Comparison of ENCODE assay signal across 16 mouse cellular contexts in the genomic region with DNA sequence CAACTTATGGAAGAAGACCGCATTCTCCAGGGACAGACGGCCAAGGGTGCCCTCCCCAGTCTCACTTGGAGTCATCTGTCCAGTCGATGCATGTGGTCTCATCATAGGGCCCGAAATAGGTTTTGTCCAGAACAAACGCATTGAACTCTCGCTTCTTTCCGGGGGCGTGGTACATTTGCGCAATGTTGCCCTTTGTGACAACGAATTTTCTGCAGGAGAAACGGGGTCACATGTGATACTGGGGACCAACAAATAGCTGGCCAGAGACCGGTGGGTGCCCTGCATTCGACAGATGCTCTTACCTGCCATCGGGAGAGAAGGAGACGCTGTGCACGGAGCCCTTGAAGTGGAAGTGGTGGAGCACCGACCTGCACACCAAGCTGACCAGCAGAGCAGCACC.
"Had no signal": no experiment of that assay in that cellular context is flagged by ENCODE, and none has a peak within 500 bp of the region (broad histone marks: within the 10 kb centered on the region; RNA-seq: fewer than 3 reads in every experiment).

No protein-coding gene starts in this region.

- H3K9ac ChIP-seq: neural tube, embryonic 13.5 days; neural tube, embryonic 15.5 days; stomach, embryonic 15.5 days had no signal

- H3K9me3 ChIP-seq: neural tube, embryonic 13.5 days; neural tube, embryonic 15.5 days; stomach, embryonic 15.5 days had no signal

- H3K27ac ChIP-seq: neural tube, embryonic 13.5 days; neural tube, embryonic 15.5 days; stomach, embryonic 15.5 days; stomach, postnatal 0 days had no signal

- H3K4me3 ChIP-seq: neural tube, embryonic 13.5 days; neural tube, embryonic 15.5 days; stomach, embryonic 15.5 days had no signal

- DNase-seq: retina, postnatal 1 day; right cerebral cortex, adult 18-20 months; right cerebral cortex, postnatal 14 days; right cerebral cortex, postnatal 25 days; right cerebral cortex, postnatal 4 days; spleen, adult 18-20 months; thymus, adult 18-20 months; thymus, adult 2 months; thymus, postnatal 14 days; thymus, postnatal 25 days; thymus, postnatal 36 days; thymus, postnatal 4 days had no signal

- H3K4me2 ChIP-seq: neural tube, embryonic 13.5 days; neural tube, embryonic 15.5 days; stomach, embryonic 15.5 days had no signal

- H3K27me3 ChIP-seq: neural tube, embryonic 13.5 days; neural tube, embryonic 15.5 days; stomach, embryonic 15.5 days had no signal
